Mouse (Mus musculus): ENCODE results near the gene Nr2c2ap.
A peak's percentile ranks its signal among the peaks of the same experiment; 100 is the strongest.

Nr2c2ap gene

GRCm38 (mm10) chr8:70139981-70140380 lies 8.8 kb downstream of the Nr2c2ap start:
- no peaks in the 10 kb centered on the region for H3K27me3 ChIP-seq (ENCODE audit: insufficient read depth, low read length)
- H3K4me1 ChIP-seq (replicated peaks; ENCODE audit: low read depth, low read length): peaks cover 42% of the 10 kb centered on the region
- H3K36me3 ChIP-seq (ENCODE audit: insufficient read depth, low read length): peaks cover 51% of the 10 kb centered on the region
- no peak for TF ChIP-seq CTCF (conservative IDR thresholded peaks at IDR 0.05; ENCODE audit: low read length)
- no peak for TF ChIP-seq POU5F1 (IDR thresholded peaks at IDR 0.05; ENCODE audit: borderline replicate concordance, low read length)
- TF ChIP-seq NANOG (IDR thresholded peaks at IDR 0.05; ENCODE audit: borderline replicate concordance, low read length): no peak
- no peaks in the 10 kb centered on the region for H3K9me3 ChIP-seq (ENCODE audit: low read length)
- H3K4me3 ChIP-seq (replicated peaks; ENCODE audit: low read length): peak overlapping the region; percentile 95

- Histone ChIP-seq H3K36me3 (ENCODE audit: insufficient read depth, low read length) (peaks cover 41% of the 10 kb centered on the region), H3K27me3 (ENCODE audit: insufficient read depth, low read length) (no peaks in the 10 kb centered on the region), H3K4me3 (replicated peaks; ENCODE audit: low read length) (no peak overlapping the region), H3K4me1 (replicated peaks; ENCODE audit: low read depth, low read length) (peaks cover 37% of the 10 kb centered on the region), H3K9me3 (ENCODE audit: low read length) (no peaks in the 10 kb centered on the region)
- no peak for TF ChIP-seq POU5F1 (IDR thresholded peaks at IDR 0.05; ENCODE audit: borderline replicate concordance, low read length)
- TF ChIP-seq CTCF (conservative IDR thresholded peaks at IDR 0.05; ENCODE audit: low read length): no peak
- no peak for TF ChIP-seq NANOG (IDR thresholded peaks at IDR 0.05; ENCODE audit: borderline replicate concordance, low read length)
Measured at GRCm38 (mm10) chr8:70147678-70148607, 16.8 kb downstream of the Nr2c2ap start.

- Histone ChIP-seq H3K4me3 (replicated peaks; ENCODE audit: low read length) (peak overlapping the region; percentile 50), H3K9me3 (ENCODE audit: low read length) (no peaks in the 10 kb centered on the region), H3K27me3 (ENCODE audit: insufficient read depth, low read length) (peaks cover 4% of the 10 kb centered on the region; the same call in 1 of the 2 replicates), H3K4me1 (replicated peaks; ENCODE audit: low read depth, low read length) (peaks cover 39% of the 10 kb centered on the region), H3K36me3 (ENCODE audit: insufficient read depth, low read length) (peaks cover 23% of the 10 kb centered on the region)
- no peak for TF ChIP-seq POU5F1 (IDR thresholded peaks at IDR 0.05; ENCODE audit: borderline replicate concordance, low read length)
- no peak for TF ChIP-seq CTCF (conservative IDR thresholded peaks at IDR 0.05; ENCODE audit: low read length)
- TF ChIP-seq NANOG (IDR thresholded peaks at IDR 0.05; ENCODE audit: borderline replicate concordance, low read length): no peak
Measured at GRCm38 (mm10) chr8:70150158-70150557, 19.0 kb downstream of the Nr2c2ap start.

GRCm38 (mm10) chr8:70152537-70153257 lies 21.6 kb downstream of the Nr2c2ap start:
- H3K4me1 ChIP-seq (replicated peaks; ENCODE audit: low read depth, low read length): peaks cover 26% of the 10 kb centered on the region
- peak overlapping the region; percentile 48 for H3K4me3 ChIP-seq (replicated peaks; ENCODE audit: low read length)
- no peaks in the 10 kb centered on the region for H3K9me3 ChIP-seq (ENCODE audit: low read length)
- TF ChIP-seq POU5F1 (IDR thresholded peaks at IDR 0.05; ENCODE audit: borderline replicate concordance, low read length) (no peak), NANOG (IDR thresholded peaks at IDR 0.05; ENCODE audit: borderline replicate concordance, low read length) (no peak), CTCF (conservative IDR thresholded peaks at IDR 0.05; ENCODE audit: low read length) (no peak)
- peaks cover 8% of the 10 kb centered on the region; the same call in 1 of the 2 replicates for H3K27me3 ChIP-seq (ENCODE audit: insufficient read depth, low read length)
- H3K36me3 ChIP-seq (ENCODE audit: insufficient read depth, low read length): no peaks in the 10 kb centered on the region

DNA sequence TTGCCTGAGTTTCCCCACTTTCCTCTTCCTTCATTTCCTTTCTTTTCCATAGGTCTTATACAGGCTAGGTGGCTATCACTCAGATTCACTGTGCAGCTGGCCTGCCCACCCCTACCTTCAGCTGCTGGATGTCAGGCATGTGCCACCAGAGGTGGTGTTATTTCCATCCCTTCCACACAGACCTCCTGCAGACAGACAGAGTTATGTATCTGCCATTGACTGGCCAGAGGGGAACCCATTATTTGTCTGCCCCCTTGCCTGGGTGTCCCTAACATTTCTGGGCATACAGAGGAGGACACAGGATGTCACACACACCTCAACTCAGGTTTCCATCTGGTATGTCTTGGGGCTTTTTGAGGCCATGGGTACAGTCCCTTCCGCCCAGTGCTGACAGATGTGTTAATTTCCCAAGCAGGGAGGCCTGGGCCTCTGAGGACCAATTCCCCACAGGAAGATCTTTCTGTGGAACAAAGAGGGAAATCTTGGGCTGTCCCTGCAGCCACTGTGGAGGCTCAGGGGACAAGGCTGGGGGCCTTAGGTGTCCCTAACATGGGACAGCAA lies 26.2 kb downstream of the Nr2c2ap start:
- Histone ChIP-seq H3K4me1 (replicated peaks; ENCODE audit: low read depth, low read length) (peaks cover 39% of the 10 kb centered on the region), H3K27me3 (ENCODE audit: insufficient read depth, low read length) (peaks cover 11% of the 10 kb centered on the region), H3K9me3 (ENCODE audit: low read length) (no peaks in the 10 kb centered on the region), H3K4me3 (replicated peaks; ENCODE audit: low read length) (no peak overlapping the region), H3K36me3 (ENCODE audit: insufficient read depth, low read length) (no peaks in the 10 kb centered on the region)
- TF ChIP-seq POU5F1 (IDR thresholded peaks at IDR 0.05; ENCODE audit: borderline replicate concordance, low read length): no peak
- no peak for TF ChIP-seq CTCF (conservative IDR thresholded peaks at IDR 0.05; ENCODE audit: low read length)

GRCm38 (mm10) chr8:70158069-70158853 lies 27.1 kb downstream of the Nr2c2ap start:
- H3K4me3 ChIP-seq (replicated peaks; ENCODE audit: low read length): peak overlapping the region; percentile 84
- no peaks in the 10 kb centered on the region for H3K9me3 ChIP-seq (ENCODE audit: low read length)
- TF ChIP-seq CTCF (conservative IDR thresholded peaks at IDR 0.05; ENCODE audit: low read length): no peak
- no peak for TF ChIP-seq NANOG (IDR thresholded peaks at IDR 0.05; ENCODE audit: borderline replicate concordance, low read length)
- TF ChIP-seq POU5F1 (IDR thresholded peaks at IDR 0.05; ENCODE audit: borderline replicate concordance, low read length): no peak
- H3K27me3 ChIP-seq (ENCODE audit: insufficient read depth, low read length): peaks cover 14% of the 10 kb centered on the region
- H3K36me3 ChIP-seq (ENCODE audit: insufficient read depth, low read length): no peaks in the 10 kb centered on the region
- peaks cover 33% of the 10 kb centered on the region for H3K4me1 ChIP-seq (replicated peaks; ENCODE audit: low read depth, low read length)

GRCm38 (mm10) chr8:70159211-70159610 lies 28.1 kb downstream of the Nr2c2ap start:
- TF ChIP-seq POU5F1 (IDR thresholded peaks at IDR 0.05; ENCODE audit: borderline replicate concordance, low read length) (no peak), NANOG (IDR thresholded peaks at IDR 0.05; ENCODE audit: borderline replicate concordance, low read length) (no peak), CTCF (conservative IDR thresholded peaks at IDR 0.05; ENCODE audit: low read length) (no peak)
- H3K4me3 ChIP-seq (replicated peaks; ENCODE audit: low read length): peak overlapping the region; percentile 84
- H3K9me3 ChIP-seq (ENCODE audit: low read length): no peaks in the 10 kb centered on the region
- H3K4me1 ChIP-seq (replicated peaks; ENCODE audit: low read depth, low read length): peaks cover 34% of the 10 kb centered on the region
- H3K27me3 ChIP-seq (ENCODE audit: insufficient read depth, low read length): peaks cover 21% of the 10 kb centered on the region
- no peaks in the 10 kb centered on the region for H3K36me3 ChIP-seq (ENCODE audit: insufficient read depth, low read length)
